Mouse (Mus musculus) embryonic facial prominence, embryonic 15.5 days (tissue): ENCODE measurements around the gene Tifab. TPM values are rescaled to one million over a fixed set of nuclear protein-coding genes. Genes with fewer than 3 reads are reported as not detected.

Experiments used
- polyA plus RNA-seq: library from polyadenylated mRNA; unstranded; fragments of >200 nt; fragmentation: Nextera tagmentation; extraction: Ambion mirVana; gene quantifications from 2 replicates; pipeline ENCODE4 v1.2.1, GENCODE M21; 2015

The Tifab gene
- polyA plus RNA-seq, 1 experiment from 2014 or later = 3.7 TPM

Other genes starting within 250 kb of the Tifab start
- gene H2afy, start 42.5 kb downstream of the Tifab start, polyA plus RNA-seq = 275 and 292 TPM in 2 replicates
- 1.8 and 3.1 TPM in 2 replicates for gene Neurog1, start 73.3 kb upstream of the Tifab start, polyA plus RNA-seq
- 459 and 487 TPM in 2 replicates for gene Cxcl14, start 117.7 kb upstream of the Tifab start, polyA plus RNA-seq
- 0.09 and 0.20 TPM in 2 replicates for gene Gm3045, start 247.7 kb upstream of the Tifab start, polyA plus RNA-seq